In genomic region chr2:47053689-47054088, GRCm38 (mm10) we compare ENCODE assay signal across 27 mouse cellular contexts.
A peak's percentile ranks its signal among the peaks of the same experiment; 100 is the strongest.
DNase-seq lines count a peak whose midpoint lies in the region; ATAC-seq and TF ChIP-seq lines count a peak whose summit lies in the region.
"Had no signal": no experiment of that assay in that cellular context is flagged by ENCODE, and none has a peak within 500 bp of the region (broad histone marks: within the 10 kb centered on the region; RNA-seq: fewer than 3 reads in every experiment).

No protein-coding gene starts in this region.

- H3K9me3 ChIP-seq in forebrain, embryonic 16.5 days (ENCODE audit: control insufficient read depth, low read length): no peaks in the 10 kb centered on the region
- H3K9me3 ChIP-seq in forebrain, embryonic 10.5 days: no peaks in the 10 kb centered on the region
- no peaks in the 10 kb centered on the region for H3K9me3 ChIP-seq in stomach, postnatal 0 days (ENCODE audit: control insufficient read depth, low read length)
- H3K9me3 ChIP-seq: embryonic facial prominence, embryonic 10.5 days; heart, embryonic 12.5 days; hindbrain, embryonic 10.5 days; kidney, embryonic 15.5 days; limb, embryonic 10.5 days; midbrain, embryonic 12.5 days had no signal

- no peak for TF ChIP-seq EP300 in stomach, postnatal 0 days (optimal IDR thresholded peaks at IDR 0.05)

- DNase-seq in forebrain, embryonic 10.5 days (ENCODE audit: extremely low spot score, low spot score): no peak
- DNase-seq in left cerebral cortex, adult 2 months (ENCODE audit: extremely low spot score in 1 of 2, low spot score in 2 of 2): no peak
- DNase-seq in left cerebral cortex, postnatal 36 days (ENCODE audit: low spot score in 2 of 2): no peak
- DNase-seq in A20 (ENCODE audit: low read depth, low spot score): peak; percentile 31
- no peak for DNase-seq in stomach, postnatal 0 days (ENCODE audit: low spot score)
- no peak for DNase-seq in cerebellum, postnatal 4 days (ENCODE audit: low spot score in 2 of 2)
- DNase-seq: adrenal gland, adult 2 months; cerebellum, adult 8-10 months; cerebellum, postnatal 36 days; gastrocnemius, postnatal 14 days; heart, adult 11 months; heart, postnatal 10 days; kidney, postnatal 4 days; layer of hippocampus, adult 9-11 months; liver, postnatal 0 days; lung, postnatal 10 days; thymus, adult 2 months; thymus, postnatal 4 days had no signal

- TF ChIP-seq CTCF in left cerebral cortex, adult 2 months (IDR thresholded peaks at IDR 0.05): peak; percentile 32
- peak; percentile 28 for TF ChIP-seq CTCF in stomach, postnatal 0 days (IDR thresholded peaks at IDR 0.05; ENCODE audit: low read depth)

- H3K4me3 ChIP-seq in forebrain, embryonic 16.5 days (replicated peaks; ENCODE audit: low read length): no peak overlapping the region
- H3K4me3 ChIP-seq in forebrain, embryonic 10.5 days: no peak overlapping the region
- no peak overlapping the region for H3K4me3 ChIP-seq in left cerebral cortex, adult 2 months
- no peak overlapping the region for H3K4me3 ChIP-seq in stomach, postnatal 0 days (ENCODE audit: low read depth, low read length)
- H3K4me3 ChIP-seq: embryonic facial prominence, embryonic 10.5 days; heart, embryonic 12.5 days; hindbrain, embryonic 10.5 days; kidney, embryonic 15.5 days; limb, embryonic 10.5 days; midbrain, embryonic 12.5 days had no signal

- H3K36me3 ChIP-seq in forebrain, embryonic 16.5 days (ENCODE audit: control insufficient read depth, insufficient read depth): no peaks in the 10 kb centered on the region
- no peaks in the 10 kb centered on the region for H3K36me3 ChIP-seq in forebrain, embryonic 10.5 days (replicated peaks)
- H3K36me3 ChIP-seq in stomach, postnatal 0 days (ENCODE audit: control insufficient read depth, insufficient read depth, low read length): no peaks in the 10 kb centered on the region
- H3K36me3 ChIP-seq: embryonic facial prominence, embryonic 10.5 days; heart, embryonic 12.5 days; hindbrain, embryonic 10.5 days; kidney, embryonic 15.5 days; limb, embryonic 10.5 days; midbrain, embryonic 12.5 days had no signal

- H3K4me1 ChIP-seq in forebrain, embryonic 16.5 days (replicated peaks; ENCODE audit: control insufficient read depth, insufficient read depth, low read length): no peaks in the 10 kb centered on the region
- no peaks in the 10 kb centered on the region for H3K4me1 ChIP-seq in forebrain, embryonic 10.5 days
- no peaks in the 10 kb centered on the region for H3K4me1 ChIP-seq in stomach, postnatal 0 days (replicated peaks; ENCODE audit: control insufficient read depth, insufficient read depth)
- H3K4me1 ChIP-seq: embryonic facial prominence, embryonic 10.5 days; heart, embryonic 12.5 days; hindbrain, embryonic 10.5 days; kidney, embryonic 15.5 days; limb, embryonic 10.5 days; midbrain, embryonic 12.5 days had no signal

- ATAC-seq in forebrain, embryonic 16.5 days: 0 out of 2 replicates have a peak, but pooled peaks have one; percentile 43
- ATAC-seq in stomach, postnatal 0 days (ENCODE audit: low FRiP score, low TSS enrichment): no peak
- ATAC-seq: intestine, postnatal 0 days; liver, postnatal 0 days had no signal

- no peak overlapping the region for H3K9ac ChIP-seq in forebrain, embryonic 16.5 days (replicated peaks; ENCODE audit: low read depth, low read length)
- no peak overlapping the region for H3K9ac ChIP-seq in stomach, postnatal 0 days (ENCODE audit: low read length)
- H3K9ac ChIP-seq: heart, embryonic 12.5 days; kidney, embryonic 15.5 days; liver, postnatal 0 days; midbrain, embryonic 12.5 days had no signal

- intact Hi-C loops in left cerebral cortex, adult 2 months (cut with DNase I): loop anchor here (5.0 kb wide), 2 partner anchors 244 to 374 kb away; no protein-coding TSS in a partner anchor
- intact Hi-C loops in left cerebral cortex, postnatal 36 days (cut with DNase I): no loop called here

- WGBS in forebrain, embryonic 16.5 days: 80% methylated on average over 3 of the region's 3 CpGs
- WGBS in forebrain, embryonic 10.5 days: 90% methylated on average over 3 of the region's 3 CpGs
- 79% methylated on average over 3 of the region's 3 CpGs for WGBS in stomach, postnatal 0 days

- H3K4me2 ChIP-seq in forebrain, embryonic 16.5 days (ENCODE audit: low read length): no peak overlapping the region
- H3K4me2 ChIP-seq in stomach, postnatal 0 days (replicated peaks; ENCODE audit: low read depth): no peak overlapping the region
- H3K4me2 ChIP-seq: heart, embryonic 12.5 days; kidney, embryonic 15.5 days; liver, embryonic 11.5 days; midbrain, embryonic 12.5 days had no signal

- no peaks in the 10 kb centered on the region for H3K27me3 ChIP-seq in forebrain, embryonic 16.5 days (replicated peaks; ENCODE audit: control insufficient read depth, insufficient read depth, low read length)
- H3K27me3 ChIP-seq in forebrain, embryonic 10.5 days (ENCODE audit: poor library complexity, severe bottlenecking): no peaks in the 10 kb centered on the region
- H3K27me3 ChIP-seq in stomach, postnatal 0 days (ENCODE audit: control insufficient read depth, insufficient read depth, low read length): no peaks in the 10 kb centered on the region
- H3K27me3 ChIP-seq: heart, embryonic 12.5 days; kidney, embryonic 15.5 days; midbrain, embryonic 12.5 days had no signal

- H3K27ac ChIP-seq in forebrain, embryonic 16.5 days (ENCODE audit: low read length): no peak overlapping the region
- H3K27ac ChIP-seq in forebrain, embryonic 10.5 days: no peak overlapping the region
- no peak overlapping the region for H3K27ac ChIP-seq in left cerebral cortex, adult 2 months
- no peak overlapping the region for H3K27ac ChIP-seq in stomach, postnatal 0 days (replicated peaks)
- H3K27ac ChIP-seq: embryonic facial prominence, embryonic 10.5 days; hindbrain, embryonic 10.5 days; kidney, embryonic 15.5 days; limb, embryonic 10.5 days; midbrain, embryonic 12.5 days had no signal
